Mouse (Mus musculus): ENCODE measurements at regions not wholly inside any gene's neighbourhood (a gene's known extent, or its start where the extent isn't known, plus 50 kb on each side); places are given as distances from the start of the nearest gene placed in this dataset.
"Not testable (repeated sequence)": the region's sequence is repeated elsewhere in the genome, so short reads cannot be mapped to it uniquely, and the experiment has no call there.

DNA sequence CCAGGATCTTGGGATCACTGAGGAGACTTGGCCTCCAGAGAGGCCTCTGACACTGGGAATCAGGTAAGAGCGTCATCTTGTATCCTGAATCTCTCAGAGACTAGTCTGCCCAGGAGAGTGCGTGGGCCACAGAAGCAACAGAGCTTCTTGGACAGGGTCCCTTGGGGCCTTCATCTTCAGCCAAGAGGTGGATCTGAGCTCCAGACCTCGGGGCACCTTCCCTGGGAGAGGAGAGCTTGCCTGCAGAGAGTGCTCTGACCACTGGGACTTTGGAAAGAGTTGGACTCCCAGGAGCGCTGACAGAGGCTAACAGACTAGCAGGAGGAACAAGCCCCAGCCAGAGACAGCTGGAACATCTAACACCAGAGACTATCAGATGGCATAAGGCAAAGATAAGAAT is 73.9 kb upstream of the Gm15319 start:
- DNase-seq (ENCODE audit: low spot score in 2 of 2): peak in 1 of 2 experiments; percentile 12

DNA sequence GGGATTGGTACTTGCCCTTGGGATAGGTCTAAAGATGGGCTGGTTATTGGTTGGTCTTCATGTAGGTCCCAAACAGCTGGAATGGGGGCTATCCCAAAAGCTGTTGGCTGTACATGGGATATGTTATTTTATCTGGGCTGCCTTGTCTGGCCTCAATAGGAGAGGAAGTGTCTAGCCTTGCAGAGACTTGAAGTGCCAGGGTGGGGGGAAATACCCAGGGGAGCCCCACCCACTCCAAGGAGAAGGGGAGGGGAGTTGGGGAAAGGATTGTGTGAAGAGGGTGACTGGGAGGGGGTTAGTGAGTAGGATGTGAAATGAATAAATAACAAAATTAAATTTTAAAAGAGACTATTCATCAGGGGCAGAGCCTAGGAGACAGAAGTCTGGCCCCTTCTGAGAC is 70.2 kb upstream of the Gm15319 start:
- peak in 1 of 2 experiments; percentile 8 for DNase-seq (ENCODE audit: low spot score in 2 of 2)

DNA sequence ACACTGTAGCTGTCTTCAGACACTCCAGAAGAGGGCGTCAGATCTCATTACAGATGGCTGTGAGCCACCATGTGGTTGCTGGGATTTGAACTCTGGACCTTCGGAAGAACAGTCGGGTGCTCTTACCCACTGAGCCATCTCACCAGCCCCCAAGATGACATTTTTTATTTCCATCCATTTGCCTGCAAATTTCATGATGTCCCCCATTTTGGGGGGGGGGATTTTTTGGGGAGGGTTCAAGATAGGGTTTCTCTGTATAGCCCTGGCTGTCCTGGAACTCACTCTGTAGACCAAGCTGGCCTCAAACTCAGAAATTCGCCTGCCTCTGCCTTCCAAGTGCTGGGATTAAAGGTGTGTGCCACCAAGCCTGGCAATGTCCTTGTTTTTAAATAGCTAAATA is 66.5 kb upstream of the Gm15319 start:
- DNase-seq (ENCODE audit: low spot score in 2 of 2): not testable (repeated sequence)

DNA sequence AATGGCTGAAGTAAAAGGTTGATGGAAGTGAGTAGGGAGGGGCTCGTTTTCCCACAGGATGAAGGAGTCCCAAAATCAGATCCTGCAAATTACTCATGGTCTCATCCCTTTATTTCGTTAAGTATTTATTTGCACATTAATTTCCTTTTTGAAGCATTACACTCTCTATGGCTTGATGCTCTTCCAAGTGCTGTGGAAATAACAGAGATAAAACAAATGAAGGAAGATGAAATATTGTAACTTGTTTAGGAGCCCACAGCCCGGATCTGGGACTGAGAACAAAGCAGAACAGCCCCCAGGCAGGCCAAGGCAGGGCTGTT is 61.9 kb upstream of the Gm15319 start:
- not testable (repeated sequence) for DNase-seq (ENCODE audit: low spot score in 2 of 2)

DNA sequence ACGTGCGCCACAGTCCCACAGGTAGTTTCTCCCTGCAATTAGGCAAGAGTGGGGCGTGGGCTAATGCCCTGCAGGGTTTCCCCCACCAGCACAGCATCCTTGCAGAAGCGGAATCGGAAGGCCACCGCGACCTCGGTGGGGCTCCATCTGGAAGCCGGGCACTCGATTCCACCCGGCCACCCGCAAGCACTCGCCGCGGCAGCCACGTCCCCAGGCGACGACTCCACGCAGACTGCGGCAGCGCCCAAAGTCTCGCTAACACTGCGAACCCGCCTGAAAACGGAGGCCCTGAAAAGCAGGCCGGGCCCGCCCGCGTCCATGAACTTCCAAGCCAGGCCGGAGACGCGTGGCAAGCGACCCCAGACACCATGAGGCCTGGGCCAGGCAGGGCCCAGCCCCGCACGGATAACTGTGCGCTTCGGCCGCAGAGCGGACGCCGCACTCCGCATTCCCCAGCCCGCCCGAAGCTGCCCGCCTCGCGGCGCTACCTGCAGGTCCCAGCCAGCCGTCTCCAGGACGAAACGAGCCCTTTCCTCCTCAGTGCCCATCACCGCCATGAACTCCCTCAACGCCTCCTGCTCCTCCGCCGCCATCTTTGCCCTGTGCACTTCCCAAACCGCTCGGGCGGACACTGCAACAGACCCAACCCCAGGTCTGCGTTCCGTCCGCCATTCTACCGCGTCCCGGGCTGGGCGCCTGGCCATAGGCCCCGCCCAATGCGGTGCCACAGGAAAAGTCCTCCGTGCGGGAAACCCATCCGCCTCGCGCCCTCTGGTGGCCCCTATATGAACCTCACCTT is 61.3 kb upstream of the Gm15319 start:
- peak; percentile 98 to 100 for DNase-seq (ENCODE audit: low spot score in 2 of 2)

DNA sequence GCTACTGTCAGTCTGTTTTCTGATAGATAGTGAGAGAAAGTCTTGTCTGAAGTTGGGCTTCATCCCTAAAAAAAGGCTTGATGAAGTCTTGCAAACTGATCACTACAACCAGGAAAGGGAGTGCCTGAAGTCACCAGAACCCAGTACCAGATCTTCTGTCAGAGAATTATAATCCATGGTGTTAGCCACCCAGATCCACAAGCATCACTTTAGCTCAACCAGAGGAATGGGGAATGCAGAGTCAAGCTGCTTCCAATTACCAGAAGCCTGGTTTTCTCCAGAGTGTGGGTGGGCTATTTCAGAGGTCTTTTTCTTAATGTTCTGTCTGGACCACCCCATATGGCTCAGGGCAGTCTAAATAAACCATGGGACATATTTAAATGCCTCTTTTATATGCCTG is 57.8 kb upstream of the Gm15319 start:
- DNase-seq (ENCODE audit: low spot score in 2 of 2): peak in 1 of 2 experiments; percentile 2

Measured in left cerebral cortex, adult 9 months (tissue).